Mouse (Mus musculus) heart, adult 2 months (tissue): ENCODE measurements at regions not wholly inside any gene's neighbourhood (a gene's known extent, or its start where the extent isn't known, plus 50 kb on each side); places are given as distances from the start of the nearest gene placed in this dataset.

ENCODE experiments used
- DNase-seq, 2 experiments: peaks; one replicate each; pipeline ENCODE4 v3.0.0; 2021
- H3K27ac ChIP-seq: fragments of 200-600 bp; 2 replicates; pipeline ENCODE4 v1.8.1; 2022
- H3K27me3 ChIP-seq: fragments of 200-500 bp; 2 replicates; pipeline ENCODE4 v1.6.1; 2012; ENCODE audit warnings: mild to moderate bottlenecking, low read length, inconsistent platforms, mixed read lengths; ENCODE audit not compliant: control insufficient read depth, insufficient read depth
- H3K36me3 ChIP-seq: fragments of 200-500 bp; 2 replicates; pipeline ENCODE4 v1.6.1; 2012; ENCODE audit warnings: low read length, inconsistent platforms; ENCODE audit not compliant: control insufficient read depth, insufficient read depth
- H3K4me1 ChIP-seq: fragments of 200-500 bp; 2 replicates; pipeline ENCODE4 v1.6.1; 2011; ENCODE audit warnings: low read length; ENCODE audit not compliant: control insufficient read depth, insufficient read depth
- H3K4me3 ChIP-seq: fragments of 200-600 bp; 2 replicates; pipeline ENCODE4 v1.8.1; 2022
- H3K79me2 ChIP-seq: fragments of 200-500 bp; replicated peaks from 2 replicates; pipeline ENCODE4 v1.6.1; 2012; ENCODE audit warnings: mild to moderate bottlenecking, inconsistent platforms, low read length, moderate library complexity, mixed read lengths; ENCODE audit not compliant: control insufficient read depth, insufficient read depth
- H3K9ac ChIP-seq: fragments of 200-500 bp; 2 replicates; pipeline ENCODE4 v1.6.1; 2012; ENCODE audit warnings: low read depth, mild to moderate bottlenecking, control low read depth, inconsistent platforms, low read length, mixed read lengths
- CTCF ChIP-seq: fragments of 200-600 bp; IDR thresholded peaks from 2 replicates; pipeline ENCODE4 v1.8.1; 2022; ENCODE audit warnings: antibody characterized with exemption, mild to moderate bottlenecking, moderate library complexity
- EP300 ChIP-seq: fragments of 200-500 bp; IDR thresholded peaks from 2 replicates; pipeline ENCODE4 v1.6.1; 2011; ENCODE audit warnings: low read depth, low read length, control low read depth; ENCODE audit not compliant: insufficient read depth
- POLR2A ChIP-seq: fragments of 200-500 bp; IDR thresholded peaks from 2 replicates; pipeline ENCODE4 v1.6.1; 2011; ENCODE audit warnings: mild to moderate bottlenecking, low read depth, low read length, control low read depth; ENCODE audit not compliant: insufficient read depth
- WGBS: fragments of 180-500 bp; shearing (Covaris S2); methylation state at CpG from one replicate; pipeline ENCODE4 v1.1.7; 2018; 5-methylcytosine and 5-hydroxymethylcytosine counted together
- intact Hi-C: fragments of 180-260 bp; cut with DNase I; formaldehyde crosslinking; loops from one replicate; pipeline ENCODE4 v1.15.1; 2025

- no peak overlapping the region for H3K4me3 ChIP-seq
- WGBS, result 67% methylated on average over 8 of the region's 8 CpGs
- H3K79me2 ChIP-seq, result no peaks in the 10 kb centered on the region
- H3K27me3 ChIP-seq, result no peaks in the 10 kb centered on the region
- intact Hi-C loops, result no loop called here
- no peak for DNase-seq
- no peak for TF ChIP-seq EP300
- no peak for TF ChIP-seq CTCF
- no peak for TF ChIP-seq POLR2A
- no peaks in the 10 kb centered on the region for H3K36me3 ChIP-seq
- no peak overlapping the region for H3K9ac ChIP-seq
- no peaks in the 10 kb centered on the region for H3K4me1 ChIP-seq
- no peak overlapping the region for H3K27ac ChIP-seq
Measured at GRCm38 (mm10) chr6:51658360-51658759, 134.7 kb downstream of the Snx10 start.

DNA sequence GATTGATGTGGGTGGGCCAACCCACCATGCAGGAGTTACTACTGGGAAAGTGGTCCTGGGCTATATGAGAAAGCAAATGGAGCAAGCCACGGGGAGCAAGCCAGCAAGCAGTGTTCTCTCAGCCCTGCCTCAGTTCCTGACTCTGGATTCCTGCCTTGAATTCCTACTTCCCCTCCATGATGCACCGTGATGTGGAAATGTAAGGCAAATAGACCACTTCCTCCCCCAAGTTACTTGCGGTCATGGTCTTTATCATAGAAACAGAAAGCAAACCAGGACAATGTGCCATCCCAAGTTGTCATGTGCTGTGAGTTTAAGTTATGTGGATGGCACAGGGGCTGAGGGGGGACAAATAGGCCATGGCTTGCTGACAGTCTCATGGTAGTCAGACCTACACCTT lies 139.5 kb downstream of the Snx10 start:
- no peak for TF ChIP-seq CTCF
- no peak for TF ChIP-seq EP300
- no peak for TF ChIP-seq POLR2A
- H3K4me3 ChIP-seq, result no peak overlapping the region
- H3K27ac ChIP-seq, result no peak overlapping the region
- DNase-seq, result no peak
- no peaks in the 10 kb centered on the region for H3K27me3 ChIP-seq
- no peaks in the 10 kb centered on the region for H3K79me2 ChIP-seq
- intact Hi-C loops, result no loop called here
- H3K9ac ChIP-seq, result no peak overlapping the region
- WGBS, result 83% methylated on average over 3 of the region's 3 CpGs
- no peaks in the 10 kb centered on the region for H3K4me1 ChIP-seq
- H3K36me3 ChIP-seq, result no peaks in the 10 kb centered on the region

DNA sequence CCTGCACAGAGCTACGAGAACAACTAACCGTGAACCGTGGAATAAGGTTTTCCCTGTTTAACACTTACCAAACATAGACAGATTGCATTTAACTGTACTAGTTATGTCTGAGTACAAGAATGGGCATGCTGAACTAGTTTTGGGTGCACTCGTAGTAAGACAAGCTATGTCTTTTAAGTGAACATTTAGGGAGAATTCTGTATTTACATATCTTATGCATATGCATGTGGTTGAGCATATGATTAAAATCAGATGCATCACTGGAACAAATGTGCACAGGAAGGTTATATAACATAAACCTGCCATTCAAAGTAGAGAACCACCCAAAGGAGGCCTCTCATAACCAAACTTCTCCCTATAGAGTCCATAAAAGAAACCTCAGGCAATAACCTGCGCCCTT lies 140.3 kb downstream of the Snx10 start:
- Histone ChIP-seq H3K27me3 (no peaks in the 10 kb centered on the region), H3K36me3 (no peaks in the 10 kb centered on the region), H3K4me1 (no peaks in the 10 kb centered on the region), H3K79me2 (no peaks in the 10 kb centered on the region), H3K9ac (no peak overlapping the region), H3K27ac (no peak overlapping the region), H3K4me3 (no peak overlapping the region)
- intact Hi-C loops, result no loop called here
- DNase-seq, result no peak
- 95% methylated on average over 5 of the region's 5 CpGs for WGBS
- TF ChIP-seq EP300 (no peak), POLR2A (no peak), CTCF (no peak)

GRCm38 (mm10) chr6:51667022-51667421 lies 143.3 kb downstream of the Snx10 start:
- Histone ChIP-seq H3K4me1 (no peaks in the 10 kb centered on the region), H3K79me2 (no peaks in the 10 kb centered on the region), H3K27me3 (no peaks in the 10 kb centered on the region), H3K4me3 (no peak overlapping the region), H3K27ac (no peak overlapping the region), H3K9ac (no peak overlapping the region), H3K36me3 (no peaks in the 10 kb centered on the region)
- TF ChIP-seq CTCF (no peak), EP300 (no peak), POLR2A (no peak)
- no peak for DNase-seq
- intact Hi-C loops, result no loop called here
- 37% methylated on average over 3 of the region's 3 CpGs for WGBS

GRCm38 (mm10) chr6:51675342-51675945 lies 151.7 kb downstream of the Snx10 start:
- H3K9ac ChIP-seq, result no peak overlapping the region
- no peak overlapping the region for H3K4me3 ChIP-seq
- no peaks in the 10 kb centered on the region for H3K36me3 ChIP-seq
- H3K27me3 ChIP-seq, result no peaks in the 10 kb centered on the region
- WGBS, result 88% methylated on average over 13 of the region's 13 CpGs
- no peaks in the 10 kb centered on the region for H3K79me2 ChIP-seq
- TF ChIP-seq EP300, result no peak
- TF ChIP-seq POLR2A, result no peak
- no peak for TF ChIP-seq CTCF
- H3K27ac ChIP-seq, result no peak overlapping the region
- intact Hi-C loops, result no loop called here
- DNase-seq, result no peak
- H3K4me1 ChIP-seq, result peaks cover 1% of the 10 kb centered on the region; the same call in 1 of the 2 replicates

DNA sequence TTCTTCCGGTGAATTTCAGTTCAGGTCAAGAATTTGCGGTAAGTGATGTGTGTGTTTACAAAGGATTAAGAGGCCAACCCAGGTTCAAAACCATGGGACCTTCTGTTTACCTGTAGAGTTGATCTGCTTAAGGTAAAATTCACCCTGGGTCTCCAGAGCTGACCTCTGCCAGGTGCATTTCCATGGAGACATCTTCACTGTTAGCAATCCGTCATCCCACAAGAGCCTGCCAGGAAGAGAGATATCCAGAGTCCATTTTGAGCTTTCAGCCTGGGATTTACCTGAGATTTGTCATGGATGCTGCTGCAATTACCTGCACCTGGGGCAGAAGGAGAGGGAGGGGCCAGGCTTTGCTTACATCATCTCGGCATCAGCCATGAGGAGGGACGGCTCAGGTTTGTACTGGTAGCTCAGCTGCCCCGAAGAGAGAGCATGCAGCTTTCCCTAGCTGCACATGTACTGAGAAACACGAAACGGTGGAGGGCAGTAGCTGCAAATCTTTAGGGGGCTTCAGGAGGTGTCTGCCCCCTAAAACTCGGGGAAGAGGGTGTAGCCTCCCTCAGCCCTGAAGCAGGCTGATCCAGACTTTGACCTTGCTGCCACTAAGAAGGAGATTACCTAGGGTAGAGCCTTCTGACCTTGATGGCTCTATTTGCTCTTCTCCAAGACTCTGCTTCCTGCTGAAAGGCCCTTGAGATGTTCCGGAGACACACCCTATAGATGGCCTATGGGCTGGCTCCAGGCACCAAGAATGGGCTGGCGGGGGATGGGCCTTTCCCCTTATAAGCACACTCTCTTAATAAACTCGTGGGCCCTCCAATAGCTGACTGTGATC lies 153.7 kb downstream of the Snx10 start:
- Histone ChIP-seq H3K4me1 (peaks cover 3% of the 10 kb centered on the region), H3K27me3 (no peaks in the 10 kb centered on the region), H3K4me3 (no peak overlapping the region), H3K9ac (no peak overlapping the region), H3K36me3 (no peaks in the 10 kb centered on the region), H3K27ac (no peak overlapping the region), H3K79me2 (no peaks in the 10 kb centered on the region)
- TF ChIP-seq EP300, result no peak
- no peak for TF ChIP-seq CTCF
- no peak for TF ChIP-seq POLR2A
- DNase-seq, result no peak
- intact Hi-C loops, result no loop called here
- WGBS, result 82% methylated on average over 12 of the region's 12 CpGs
